Mouse (Mus musculus): ENCODE results near the gene Gm27029.
"Not testable (repeated sequence)": the region's sequence is repeated elsewhere in the genome, so short reads cannot be mapped to it uniquely, and the experiment has no call there.

Gene Gm27029

DNA sequence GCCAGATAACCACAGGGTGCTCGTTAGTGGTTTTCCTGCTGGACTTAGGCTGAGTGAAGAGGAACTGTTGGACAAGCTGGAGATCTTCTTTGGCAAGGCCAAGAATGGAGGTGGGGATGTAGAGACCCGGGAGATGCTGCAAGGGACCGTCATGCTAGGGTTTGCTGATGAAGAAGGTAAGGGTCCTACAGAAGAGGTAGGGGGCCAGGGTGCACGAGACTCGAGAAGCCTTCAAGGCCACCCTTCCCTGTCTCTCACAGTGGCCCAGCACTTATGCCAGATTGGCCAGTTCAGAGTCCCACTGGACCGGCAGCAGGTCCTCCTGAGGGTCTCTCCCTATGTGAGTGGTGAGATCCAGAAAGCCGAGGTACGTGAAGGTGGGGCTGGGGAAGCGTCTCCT is 33.0 kb upstream of the Gm27029 start:
- DNase-seq (ENCODE audit: low read depth, low spot score), result no peak

DNA sequence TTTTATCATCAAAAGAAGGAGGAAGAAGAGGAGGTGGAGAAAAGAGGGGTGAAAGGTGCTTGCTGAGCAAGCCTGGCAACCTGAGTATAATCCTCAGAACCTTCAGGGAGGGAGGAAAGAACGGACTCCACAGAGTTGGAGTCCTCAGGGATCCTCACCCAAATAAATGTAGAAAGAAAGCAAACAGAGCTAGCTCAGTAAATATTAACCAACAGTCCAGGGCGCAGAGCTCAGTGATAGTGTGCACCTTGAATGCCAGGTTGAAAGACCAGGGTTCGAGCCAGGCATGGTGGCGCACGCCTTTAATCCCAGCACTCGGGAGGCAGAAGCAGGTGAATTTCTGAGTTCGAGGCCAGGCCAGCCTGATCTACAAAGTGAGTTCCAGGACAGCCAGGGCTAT is 31.0 kb upstream of the Gm27029 start:
- DNase-seq (ENCODE audit: low read depth, low spot score), result no peak

DNA sequence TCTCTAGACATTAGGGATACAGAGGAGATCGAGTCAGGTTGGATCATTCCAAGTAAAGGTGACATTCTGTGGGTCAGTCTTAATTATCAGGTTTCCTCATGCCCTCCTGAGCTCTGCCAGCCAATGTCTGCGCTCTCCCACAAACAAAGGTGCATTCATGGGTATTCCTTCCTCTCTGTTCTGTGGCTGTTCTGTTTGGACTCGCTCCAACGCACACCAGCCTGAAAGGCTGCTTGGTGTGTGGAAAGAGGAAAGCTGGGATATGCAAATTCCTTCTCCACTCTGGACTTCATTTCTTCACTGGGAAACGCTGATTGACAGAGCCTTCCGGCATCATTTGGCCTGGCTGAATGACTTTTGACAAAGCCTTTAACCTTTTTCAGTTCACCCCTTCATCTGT is 30.1 kb upstream of the Gm27029 start:
- no peak for DNase-seq (ENCODE audit: low read depth, low spot score)

DNA sequence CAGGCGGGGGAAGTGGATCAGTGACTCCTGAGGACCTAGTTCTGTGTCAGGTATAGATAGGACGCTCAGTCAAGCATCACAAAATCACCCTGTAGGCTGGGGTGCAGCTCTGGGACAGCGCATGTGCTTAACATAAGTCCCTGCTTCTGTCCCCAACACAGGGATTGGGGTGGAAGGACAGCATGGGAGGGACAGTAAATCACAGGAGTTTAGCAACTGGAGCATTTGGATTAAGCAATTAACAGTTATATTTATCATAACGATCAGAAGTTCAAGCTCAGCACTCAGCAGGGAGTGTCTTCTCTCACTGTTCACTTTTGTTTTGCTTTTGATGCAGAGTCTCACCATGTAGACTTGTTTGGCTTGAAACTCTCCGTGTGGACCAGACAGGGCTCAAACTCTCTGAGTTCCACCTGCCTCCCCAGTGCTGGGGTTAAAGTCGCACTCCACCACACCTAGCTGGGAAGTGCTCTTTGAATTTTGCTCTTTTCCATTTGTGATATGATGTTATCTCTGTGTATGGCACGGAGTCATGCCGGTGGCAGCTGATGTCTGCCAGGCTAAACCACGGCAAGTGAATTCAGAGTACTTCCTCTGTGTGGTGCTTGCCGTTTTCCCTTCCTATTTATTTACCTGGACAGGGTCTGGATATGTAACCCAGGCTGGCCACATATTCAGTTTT is 27.6 kb upstream of the Gm27029 start:
- DNase-seq (ENCODE audit: low read depth, low spot score), result no peak

DNA sequence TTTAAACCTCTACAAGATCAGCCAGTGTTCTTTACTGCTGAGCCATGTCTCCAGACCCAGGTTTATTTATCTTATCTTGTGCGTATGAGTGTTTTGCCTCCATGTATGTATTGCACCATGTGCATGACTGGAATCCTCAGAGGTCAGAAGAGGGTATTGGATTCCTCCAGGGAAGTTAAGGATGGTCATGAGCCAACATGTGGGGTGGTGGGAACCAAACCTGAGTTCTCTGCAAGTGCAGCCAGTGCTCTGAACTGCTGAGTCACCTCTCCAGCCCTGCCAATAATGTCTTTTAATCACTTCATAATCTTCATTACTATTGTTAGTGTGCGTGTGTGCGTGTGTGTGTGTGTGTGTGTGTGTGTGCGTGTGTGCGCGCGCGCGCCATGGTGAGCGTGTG is 26.9 kb upstream of the Gm27029 start:
- no peak for DNase-seq (ENCODE audit: low read depth, low spot score)

DNA sequence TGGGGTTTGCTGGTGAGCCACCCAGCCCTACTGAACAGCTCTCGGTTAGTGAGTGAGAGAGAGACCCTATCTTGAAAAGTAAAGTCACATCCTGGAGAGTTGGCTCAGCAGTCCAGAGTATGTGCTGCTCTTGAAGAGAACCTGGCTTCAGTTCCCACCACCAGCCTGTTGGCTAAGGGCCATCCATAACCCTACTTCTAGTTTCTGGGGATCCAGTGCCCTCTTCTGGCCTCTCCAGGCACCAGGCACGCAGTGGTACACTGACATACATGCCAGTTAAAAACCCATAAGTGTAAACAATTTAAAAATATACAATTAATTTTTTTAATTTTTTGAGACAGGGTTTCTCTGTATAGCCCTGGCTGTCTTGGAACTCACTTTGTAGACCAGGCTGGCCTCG is 25.8 kb upstream of the Gm27029 start:
- peak; percentile 58 for DNase-seq (ENCODE audit: low read depth, low spot score)

DNA sequence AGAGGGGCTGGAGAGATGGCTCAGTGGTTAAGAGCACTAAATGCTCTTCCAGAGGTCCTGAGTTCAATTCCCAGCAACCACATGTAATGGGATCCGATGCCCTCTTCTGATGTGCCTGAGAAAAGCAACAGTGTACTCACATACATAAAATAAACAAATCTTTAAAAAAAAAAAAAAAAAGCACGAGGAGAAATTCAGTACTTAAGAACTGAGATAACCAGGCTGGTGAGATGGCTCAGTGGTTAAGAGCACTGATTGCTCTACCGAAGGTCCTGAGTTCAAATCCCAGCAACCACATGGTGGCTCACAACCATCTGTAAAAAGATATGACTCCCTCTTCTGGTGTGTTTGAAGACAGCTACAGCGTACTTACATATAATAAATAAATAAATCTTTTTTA is 25.0 kb upstream of the Gm27029 start:
- not testable (repeated sequence) for DNase-seq (ENCODE audit: low read depth, low spot score)

DNA sequence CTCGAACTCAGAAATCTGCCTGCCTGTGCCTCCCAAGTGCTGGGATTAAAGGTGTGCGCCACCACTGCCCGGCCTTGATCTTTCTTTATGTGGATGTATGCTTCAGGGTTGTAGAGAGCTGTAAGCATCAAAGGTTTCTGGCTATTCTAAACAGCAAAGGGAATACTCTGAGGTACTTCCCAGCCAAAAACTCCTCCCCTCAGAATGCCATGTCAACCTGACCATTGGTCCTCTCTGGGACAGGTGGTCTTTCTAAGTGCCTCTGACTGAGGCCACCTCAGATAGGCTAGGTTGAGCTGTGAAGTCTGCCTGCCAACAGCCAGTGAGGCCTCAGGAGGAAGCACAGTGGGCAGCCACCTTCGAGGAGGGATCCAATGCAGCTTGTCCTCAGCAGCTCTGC is 24.3 kb upstream of the Gm27029 start:
- DNase-seq (ENCODE audit: low read depth, low spot score), result no peak

DNA sequence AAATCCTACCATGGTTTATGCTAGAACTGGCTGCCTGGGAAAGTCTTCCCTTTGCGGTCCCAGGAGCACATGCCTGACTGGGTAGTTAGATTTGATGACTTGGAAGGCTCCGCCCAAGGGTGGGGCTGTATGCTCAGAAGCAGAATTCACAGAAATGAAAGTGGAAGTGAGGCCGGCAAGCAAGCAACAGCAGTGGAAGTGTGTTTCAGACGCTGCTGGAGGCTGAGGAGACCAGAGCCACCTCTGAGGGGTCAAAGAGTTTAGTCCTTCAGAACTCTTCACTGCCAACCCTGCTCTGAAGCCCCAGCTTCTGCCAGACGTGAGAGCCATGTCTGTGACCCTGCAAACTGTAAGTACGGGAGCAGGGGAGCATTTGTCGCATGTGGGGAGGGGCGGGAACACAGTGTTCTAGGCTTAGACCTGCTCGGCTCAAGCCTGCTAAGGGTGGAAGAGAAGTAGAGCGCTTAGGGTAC is 23.7 kb upstream of the Gm27029 start, which contains the start of gene Ifi35:
Gene Ifi35, plus strand, starts transcription at position 134 of the 473 bp plus-strand sequence.
- DNase-seq (ENCODE audit: low read depth, low spot score), result peak; percentile 73

DNA sequence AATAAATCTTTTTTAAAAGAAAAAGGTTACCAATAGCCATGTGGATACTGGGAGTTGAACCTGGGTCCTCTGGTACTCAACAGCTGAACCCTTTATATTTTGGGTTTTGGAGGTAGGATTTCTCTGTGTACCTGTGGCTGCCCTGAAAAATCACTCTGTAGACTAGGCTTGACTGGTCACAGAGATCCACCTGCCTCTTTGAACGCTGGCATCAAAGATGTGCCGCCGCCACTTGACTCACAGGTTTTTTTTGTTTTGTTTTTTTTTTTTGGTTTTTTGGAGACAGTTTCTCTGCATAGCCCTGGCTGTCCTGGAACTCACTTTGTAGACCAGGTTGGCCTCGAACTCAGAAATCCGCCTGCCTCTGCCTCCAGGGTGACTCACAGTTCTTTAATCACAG is 23.2 kb upstream of the Gm27029 start:
- no peak for DNase-seq (ENCODE audit: low read depth, low spot score)

DNA sequence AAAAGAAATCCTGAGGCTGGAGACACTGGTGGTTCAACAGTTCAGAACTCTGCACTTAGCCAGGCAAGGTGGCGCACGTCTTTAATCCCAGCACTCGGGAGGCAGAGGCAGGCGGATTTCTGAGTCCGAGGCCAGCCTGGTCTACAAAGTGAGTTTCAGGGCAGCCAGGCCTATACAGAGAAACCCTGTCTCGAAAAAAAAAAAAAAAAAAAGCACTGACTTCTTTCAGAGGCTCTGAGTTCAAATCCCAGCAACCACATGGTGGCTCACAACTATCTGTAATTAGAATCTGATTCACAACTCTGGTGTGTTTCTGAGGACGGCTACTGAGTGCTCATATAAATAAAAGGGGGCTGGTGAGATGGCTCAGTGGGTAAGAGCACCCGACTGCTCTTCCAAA is 22.3 kb upstream of the Gm27029 start:
- not testable (repeated sequence) for DNase-seq (ENCODE audit: low read depth, low spot score)

DNA sequence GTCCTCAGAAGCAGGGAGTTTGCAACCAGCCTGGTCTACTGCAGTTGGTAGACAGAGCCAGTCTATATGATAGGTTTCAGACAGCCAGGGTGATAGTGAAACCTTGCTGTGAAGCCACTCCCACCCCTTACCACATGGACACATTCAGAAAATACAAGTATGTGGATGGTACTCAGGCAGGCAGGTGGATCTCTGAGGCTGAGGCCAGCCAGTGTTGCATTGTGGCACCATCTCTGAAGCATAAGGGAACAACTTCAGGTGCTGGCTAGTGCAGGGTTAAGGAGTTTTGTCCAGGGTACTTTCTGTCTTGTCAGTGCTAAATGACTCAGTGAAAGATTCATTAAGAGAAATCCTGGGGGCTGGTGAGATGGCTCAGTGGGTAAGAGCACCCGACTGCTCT is 21.7 kb upstream of the Gm27029 start:
- DNase-seq (ENCODE audit: low read depth, low spot score), result peak; percentile 53

DNA sequence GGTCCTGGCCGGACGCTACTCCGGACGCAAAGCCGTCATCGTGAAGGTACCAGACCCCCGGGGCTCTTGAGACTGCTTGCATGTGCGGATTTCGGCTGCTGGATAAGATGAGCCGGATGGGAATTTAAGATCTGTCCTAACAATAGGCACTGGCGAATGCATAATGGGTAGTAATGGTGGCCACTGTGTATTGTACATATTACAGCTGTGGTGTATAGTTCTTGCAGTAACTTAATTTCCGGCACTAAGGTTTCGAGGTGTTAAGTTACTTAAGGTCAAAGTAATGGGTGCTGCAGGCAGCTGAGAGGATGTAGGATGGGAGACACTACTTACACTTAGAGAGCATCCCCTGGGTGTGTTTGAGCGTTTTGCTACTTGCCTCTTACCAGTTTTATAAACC is 18.2 kb upstream of the Gm27029 start:
- no peak for DNase-seq (ENCODE audit: low read depth, low spot score)

DNA sequence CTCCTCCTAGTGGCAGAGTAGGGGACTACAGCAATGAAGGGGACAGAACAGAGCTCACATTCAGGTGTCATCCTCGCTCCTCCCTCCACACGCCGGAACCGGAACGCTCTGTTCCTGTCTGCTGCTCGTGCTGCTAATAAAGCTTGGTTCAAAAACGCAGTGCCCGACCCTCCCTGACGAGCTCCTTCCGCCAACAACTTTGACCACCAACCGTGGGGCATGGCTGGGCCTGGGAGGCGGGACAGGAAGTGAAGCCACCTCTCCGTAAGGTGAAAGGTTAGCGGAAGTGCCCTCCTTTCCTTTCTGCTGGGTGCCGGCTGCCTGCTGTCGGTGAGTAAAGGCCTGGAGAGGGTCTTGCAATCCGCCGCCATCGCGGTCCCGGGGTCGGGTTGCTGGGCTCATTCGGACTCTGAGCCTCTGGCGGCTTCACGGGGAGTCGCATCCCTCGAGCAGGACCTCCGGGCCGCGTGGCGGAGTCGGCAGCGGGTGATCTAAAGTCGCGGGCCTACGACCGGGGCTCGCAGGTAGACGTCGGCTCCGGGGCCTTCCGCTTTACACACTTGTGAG is 17.6 kb upstream of the Gm27029 start, which contains the start of gene Rpl27:
Gene Rpl27, plus strand, starts transcription at position 172 of the 567 bp plus-strand sequence.
- DNase-seq (ENCODE audit: low read depth, low spot score), result peak; percentile 100

DNA sequence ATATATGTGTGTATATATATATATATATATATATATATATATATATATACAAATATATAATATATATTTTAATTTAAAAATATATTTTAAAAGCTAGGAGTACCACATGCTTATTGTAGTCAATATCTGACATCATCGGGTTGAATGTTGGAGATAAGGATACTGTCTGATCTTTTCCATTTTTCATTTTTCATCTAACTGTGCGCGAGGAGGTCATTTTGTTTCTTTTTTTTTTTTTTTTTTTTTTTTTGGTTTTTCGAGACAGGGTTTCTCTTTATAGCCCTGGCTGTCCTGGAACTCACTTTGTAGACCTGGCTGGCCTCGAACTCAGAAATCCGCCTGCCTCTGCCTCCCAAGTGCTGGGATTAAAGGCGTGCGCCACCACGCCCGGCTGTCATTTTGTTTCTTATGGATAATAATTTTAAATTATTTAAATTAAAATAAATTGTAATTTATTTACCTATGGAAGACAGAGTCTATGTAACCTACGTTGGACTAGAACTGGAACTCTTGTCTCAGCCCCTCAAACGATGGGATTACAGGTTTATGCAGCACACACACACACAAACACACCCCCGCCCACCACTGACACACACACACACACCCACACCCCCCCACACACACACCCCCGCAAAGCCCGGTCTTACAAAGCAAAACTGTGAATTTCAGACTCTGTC is 17.0 kb upstream of the Gm27029 start:
- not testable (repeated sequence) for DNase-seq (ENCODE audit: low read depth, low spot score)

DNA sequence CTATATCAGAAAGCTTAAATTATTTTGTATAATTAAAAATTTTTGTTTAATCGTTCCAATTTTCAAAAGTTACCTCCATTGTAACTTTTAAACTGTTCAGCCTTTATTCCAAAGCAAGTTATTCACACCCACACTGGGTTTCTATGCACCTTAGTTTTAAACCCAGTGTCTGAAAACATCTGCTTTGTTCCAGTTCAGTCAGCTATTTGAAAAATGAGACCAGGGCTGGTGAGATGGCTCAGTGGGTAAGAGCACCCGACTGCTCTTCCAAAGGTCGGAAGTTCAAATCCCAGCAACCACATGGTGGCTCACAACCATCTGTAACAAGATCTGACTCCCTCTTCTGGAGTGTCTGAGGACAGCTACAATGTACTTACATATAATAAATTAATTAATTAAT is 13.4 kb upstream of the Gm27029 start:
- not testable (repeated sequence) for DNase-seq (ENCODE audit: low read depth, low spot score)

DNA sequence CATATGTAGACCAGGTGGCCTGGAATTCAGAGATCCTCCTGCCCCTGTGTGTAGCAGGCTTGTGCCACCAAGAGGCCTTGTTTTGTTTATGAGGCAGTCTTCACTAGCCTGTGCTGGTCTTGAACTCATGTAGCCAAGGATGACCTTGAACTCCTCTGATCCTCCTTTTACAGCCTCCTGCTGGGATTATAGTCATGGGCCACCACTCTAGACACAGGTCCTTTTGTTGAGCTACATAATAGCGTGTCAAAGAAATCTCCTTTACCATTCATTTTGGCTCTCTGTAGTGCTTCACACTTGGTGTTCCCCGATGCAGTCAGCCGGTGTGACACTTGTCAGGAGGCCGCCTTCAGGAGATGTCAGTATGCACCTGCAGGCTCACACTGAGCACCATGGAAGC is 12.3 kb upstream of the Gm27029 start:
- peak; percentile 79 for DNase-seq (ENCODE audit: low read depth, low spot score)

DNA sequence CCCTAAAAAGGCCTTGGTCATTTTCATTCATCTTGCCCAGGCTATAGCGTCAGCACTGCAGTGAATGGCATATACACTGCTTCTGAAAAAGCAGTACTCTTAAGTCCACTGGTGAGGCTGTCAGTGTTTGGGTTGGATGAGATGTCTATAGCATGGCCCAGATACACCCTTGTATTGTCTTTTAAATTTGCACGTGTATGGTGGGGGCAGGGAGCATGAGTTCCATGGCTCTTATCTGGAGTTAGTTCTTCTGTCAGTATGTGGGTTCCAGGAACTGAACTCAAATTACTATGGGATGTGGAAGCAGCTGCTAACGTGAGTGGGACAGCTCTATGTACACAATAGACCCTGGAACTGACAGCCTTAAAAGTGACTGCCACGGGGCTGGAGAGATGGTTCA is 11.2 kb upstream of the Gm27029 start:
- DNase-seq (ENCODE audit: low read depth, low spot score), result peak; percentile 55

DNA sequence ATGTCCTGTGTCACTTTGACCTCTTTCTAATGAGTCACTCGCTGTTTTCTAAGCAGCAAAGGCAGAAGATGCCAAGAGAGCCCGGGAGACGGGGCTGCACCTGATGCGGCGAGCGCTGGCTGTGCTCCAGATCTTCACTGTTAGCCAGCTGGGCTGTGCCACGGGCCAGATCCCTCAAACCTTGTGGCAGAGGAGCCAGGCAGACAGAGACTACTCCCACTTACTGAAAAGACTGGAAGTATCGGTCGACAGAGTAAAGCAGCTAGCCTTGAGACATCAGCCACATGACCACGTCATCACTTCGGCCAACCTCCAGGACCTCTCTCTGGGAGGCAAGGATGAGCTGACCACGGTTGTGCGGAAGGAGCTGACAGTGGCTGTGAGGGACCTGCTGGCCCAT is 8.8 kb upstream of the Gm27029 start:
- no peak for DNase-seq (ENCODE audit: low read depth, low spot score)

DNA sequence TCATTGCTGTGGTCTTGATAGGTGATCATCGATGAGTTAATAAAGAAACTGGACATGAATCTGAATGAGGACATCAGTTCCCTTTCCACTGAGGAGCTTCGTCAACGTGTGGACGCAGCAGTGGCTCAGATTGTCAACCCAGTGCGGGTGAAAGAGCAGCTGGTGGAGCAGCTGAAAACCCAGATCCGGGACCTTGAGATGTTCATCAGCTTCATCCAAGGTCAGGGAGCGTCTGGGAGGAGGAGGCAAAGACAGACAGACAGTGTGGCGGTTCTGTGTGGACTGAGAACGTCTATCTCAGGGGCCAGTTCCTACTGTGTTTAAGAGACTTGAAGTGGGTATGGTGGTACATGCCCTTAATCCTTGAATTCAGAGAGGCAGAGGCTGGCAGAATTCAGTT is 6.7 kb upstream of the Gm27029 start:
- no peak for DNase-seq (ENCODE audit: low read depth, low spot score)

DNA sequence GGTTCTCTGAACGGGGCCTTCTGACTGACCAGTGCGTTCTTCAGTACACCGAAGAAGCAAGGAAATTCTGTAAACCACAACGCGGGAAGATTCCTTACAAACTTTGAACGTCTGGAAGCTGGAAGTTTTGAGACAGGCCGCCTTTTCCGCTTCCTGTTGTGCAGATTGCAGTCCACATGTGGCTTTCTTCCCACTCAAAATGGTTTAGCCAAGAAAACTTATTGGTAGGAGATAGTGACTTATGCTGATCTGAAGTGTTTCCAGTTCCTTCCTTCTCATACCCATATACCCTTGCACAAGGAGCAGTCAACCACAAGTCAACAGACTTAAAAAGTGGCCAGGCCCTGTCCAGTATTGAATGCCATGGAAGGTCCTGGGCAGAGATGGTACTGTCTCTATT is 1.6 kb upstream of the Gm27029 start:
- DNase-seq (ENCODE audit: low read depth, low spot score), result no peak

DNA sequence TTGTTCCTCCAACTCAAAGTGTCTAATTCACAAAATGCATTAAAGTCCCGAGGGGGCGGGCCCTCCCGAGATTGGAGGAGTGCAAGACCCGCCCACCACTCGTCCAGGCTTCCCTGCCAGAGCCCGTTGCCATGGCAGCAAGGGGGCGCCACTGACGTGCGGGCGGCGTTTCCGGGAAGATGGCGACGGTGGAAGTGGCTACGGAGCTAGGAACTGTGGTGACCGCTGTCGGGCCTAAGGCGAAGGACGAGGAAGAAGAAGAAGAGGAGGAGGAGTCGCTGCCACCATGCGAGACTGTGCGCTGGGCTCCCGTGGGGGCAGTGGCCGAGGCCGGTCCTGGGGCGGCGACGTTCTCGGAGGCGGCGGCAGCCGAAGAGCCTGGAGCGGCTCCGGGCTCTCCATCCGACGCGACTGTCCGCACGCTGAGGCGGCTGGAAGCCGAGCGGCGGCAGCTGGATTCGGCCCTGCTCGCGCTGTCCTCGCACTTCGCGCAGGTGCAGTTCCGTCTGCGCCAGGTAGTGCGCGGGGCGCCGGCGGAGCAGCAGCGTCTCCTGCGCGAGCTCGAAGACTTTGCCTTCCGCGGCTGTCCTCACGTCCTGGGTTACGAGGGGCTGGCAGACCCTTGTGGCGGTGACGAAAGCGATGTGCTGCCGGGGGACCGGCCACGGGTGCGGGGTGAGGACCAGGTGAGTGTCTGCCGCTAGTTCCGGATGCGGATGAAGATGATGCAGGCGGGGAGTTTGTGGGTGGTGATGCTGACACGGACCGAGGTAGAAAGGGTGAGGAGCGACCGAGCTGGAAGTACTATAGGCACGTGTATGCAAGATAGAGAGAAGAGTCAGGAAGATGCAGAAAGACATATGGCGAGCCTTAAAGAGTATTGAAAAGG is 573 bp upstream of the Gm27029 start, which contains the start of the genes Rundc1 and Ptges3l:
Gene Rundc1, plus strand, starts transcription at position 161 of the 889 bp plus-strand sequence.
Gene Ptges3l, minus strand, starts transcription at position 409 of the 889 bp plus-strand sequence.
- DNase-seq (ENCODE audit: low read depth, low spot score), result peak; percentile 95

Data from ES-CJ7 (cell line).